Mouse (Mus musculus) heart, embryonic 12.5 days (tissue): ENCODE data around the gene Iqck. TPM values are rescaled to one million over a fixed set of nuclear protein-coding genes. Genes with fewer than 3 reads are reported as not detected.
A peak's percentile ranks its signal among the peaks of the same experiment; 100 is the strongest.

Experiments used
- ATAC-seq: fragments of 200-750 bp; cut with Nextera tagmentation; 2 replicates; pipeline ENCODE4 v1.8.0; 2017; ENCODE audit warnings: moderate TSS enrichment, moderate library complexity; ENCODE audit not compliant: insufficient number of reproducible peaks, low FRiP score
- H3K27ac ChIP-seq: fragments of 300-500 bp; sonication (generic); 2 replicates; pipeline ENCODE4 v1.5.1; 2016; ENCODE audit warnings: mild to moderate bottlenecking, moderate library complexity; ENCODE audit not compliant: poor library complexity, severe bottlenecking
- H3K27me3 ChIP-seq: fragments of 300-500 bp; sonication (generic); replicated peaks from 2 replicates; pipeline ENCODE4 v1.6.1; 2016; ENCODE audit warnings: mild to moderate bottlenecking, moderate library complexity
- H3K36me3 ChIP-seq: fragments of 300-500 bp; sonication (generic); 2 replicates; pipeline ENCODE4 v1.6.1; 2016; ENCODE audit warnings: mild to moderate bottlenecking, moderate library complexity
- H3K4me1 ChIP-seq: fragments of 300-500 bp; sonication (generic); replicated peaks from 2 replicates; pipeline ENCODE4 v1.6.1; 2016; ENCODE audit warnings: mild to moderate bottlenecking
- H3K4me2 ChIP-seq: fragments of 300-500 bp; sonication (generic); 2 replicates; pipeline ENCODE4 v1.6.1; 2016; ENCODE audit warnings: mild to moderate bottlenecking, moderate library complexity
- H3K4me3 ChIP-seq: fragments of 300-500 bp; sonication (generic); 2 replicates; pipeline ENCODE4 v1.5.1; 2016; ENCODE audit warnings: mild to moderate bottlenecking
- H3K9ac ChIP-seq: fragments of 300-500 bp; sonication (generic); 2 replicates; pipeline ENCODE4 v1.6.1; 2016; ENCODE audit warnings: mild to moderate bottlenecking, moderate library complexity
- H3K9me3 ChIP-seq: fragments of 300-500 bp; sonication (generic); replicated peaks from 2 replicates; pipeline ENCODE4 v1.6.1; 2016; ENCODE audit warnings: mild to moderate bottlenecking, moderate library complexity
- whole genome bisulfite sequencing: fragments of 180-500 bp; shearing (Covaris S2); methylation state at CpG from one replicate; pipeline ENCODE4 v1.1.7; 2016; 5-methylcytosine and 5-hydroxymethylcytosine counted together
- polyA plus RNA-seq: library from polyadenylated mRNA; unstranded; fragments of >200 nt; fragmentation: Nextera tagmentation; extraction: Ambion mirVana; gene quantifications from 2 replicates; pipeline ENCODE4 v1.2.1, GENCODE M21; 2016

The Iqck gene
- polyA plus RNA-seq, 1 experiment from 2014 or later: 1.5 TPM

DNA sequence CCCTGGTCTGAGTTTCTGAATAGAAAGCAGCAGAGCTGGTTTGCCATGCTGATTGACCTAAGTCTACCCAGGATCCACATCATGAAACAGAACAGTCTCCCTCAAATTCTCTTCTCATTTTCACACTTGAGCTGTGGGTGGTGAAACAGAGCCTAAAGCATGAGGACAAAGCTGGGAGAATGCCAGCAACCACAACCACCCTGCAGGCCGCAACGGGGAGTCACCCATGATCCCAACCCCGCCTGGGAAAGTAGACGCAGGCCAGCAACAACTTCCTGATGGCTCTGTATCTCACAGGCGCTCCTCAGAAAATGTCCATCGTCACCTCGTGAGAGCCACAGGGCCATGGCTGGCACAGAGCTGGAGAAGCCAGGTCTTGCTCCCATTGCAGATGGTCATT is 4.0 kb upstream of the Iqck start:
- Histone ChIP-seq H3K27ac (no peak overlapping the region), H3K4me2 (no peak overlapping the region), H3K4me1 (peaks cover 53% of the 10 kb centered on the region), H3K27me3 (no peaks in the 10 kb centered on the region), H3K36me3 (peaks cover 69% of the 10 kb centered on the region), H3K9ac (no peak overlapping the region), H3K4me3 (no peak overlapping the region), H3K9me3 (no peaks in the 10 kb centered on the region)
- no peak for ATAC-seq
- 81% methylated on average over 7 of the region's 7 CpGs for WGBS

- Histone ChIP-seq H3K9me3 (no peaks in the 10 kb centered on the region), H3K36me3 (peaks cover 59% of the 10 kb centered on the region), H3K9ac (no peak overlapping the region), H3K4me3 (no peak overlapping the region), H3K27me3 (no peaks in the 10 kb centered on the region), H3K4me2 (no peak overlapping the region), H3K27ac (no peak overlapping the region), H3K4me1 (peaks cover 53% of the 10 kb centered on the region)
- 79% methylated on average over 4 of the region's 4 CpGs for WGBS
- no peak for ATAC-seq
These were observed 2.9 kb upstream of the Iqck start for GRCm38 (mm10) chr7:118852611-118853010.

GRCm38 (mm10) chr7:118854606-118855005 is 946 bp upstream of the Iqck start:
- no peak for ATAC-seq
- Histone ChIP-seq H3K27me3 (no peaks in the 10 kb centered on the region), H3K4me2 (peak overlapping the region; percentile 78), H3K9me3 (no peaks in the 10 kb centered on the region), H3K36me3 (peaks cover 40% of the 10 kb centered on the region), H3K9ac (peak overlapping the region; percentile 76), H3K4me3 (peak overlapping the region; percentile 82), H3K27ac (no peak overlapping the region), H3K4me1 (peaks cover 34% of the 10 kb centered on the region)
- WGBS: 19% methylated on average over 3 of the region's 3 CpGs

DNA sequence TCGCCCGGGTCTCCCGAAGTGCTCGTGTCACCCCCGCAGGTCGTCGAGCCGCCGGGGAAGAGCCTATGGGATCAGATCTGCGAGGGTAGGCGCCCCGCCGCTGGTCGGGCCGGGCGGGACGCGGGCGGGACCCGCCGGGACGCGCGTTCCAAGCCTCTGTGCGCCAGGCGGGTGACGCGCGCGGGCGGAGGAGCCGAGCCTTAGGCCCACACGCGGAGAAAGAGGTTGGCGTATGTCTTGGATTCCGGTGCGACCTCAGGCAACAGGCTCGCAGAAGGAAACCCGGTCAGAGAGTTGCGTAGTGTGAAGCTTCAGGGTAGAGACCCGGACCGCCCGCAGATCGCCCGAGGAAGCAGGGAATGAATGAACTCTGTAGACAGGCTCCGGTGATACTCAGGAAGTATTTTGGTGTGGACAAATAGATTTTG is 339 bp downstream of the Iqck start, which contains the start of gene Knop1:
Gene Knop1, minus strand, starts transcription at position 378 of the 428 bp plus-strand sequence.
- Histone ChIP-seq H3K9ac (peak within 1 kb of the TSS; percentile 76), H3K36me3 (peaks cover 28% of the 10 kb centered on the region), H3K4me3 (peak within 1 kb of the TSS; percentile 82), H3K4me2 (peak within 1 kb of the TSS; percentile 78), H3K9me3 (no peaks in the 10 kb centered on the region), H3K4me1 (peaks cover 21% of the 10 kb centered on the region), H3K27ac (no peak within 1 kb of the TSS; the same call in 1 of the 2 replicates), H3K27me3 (no peaks in the 10 kb centered on the region)
- peak; percentile 81 for ATAC-seq
- WGBS: under 1% methylated on average over 42 of the region's 46 CpGs

DNA sequence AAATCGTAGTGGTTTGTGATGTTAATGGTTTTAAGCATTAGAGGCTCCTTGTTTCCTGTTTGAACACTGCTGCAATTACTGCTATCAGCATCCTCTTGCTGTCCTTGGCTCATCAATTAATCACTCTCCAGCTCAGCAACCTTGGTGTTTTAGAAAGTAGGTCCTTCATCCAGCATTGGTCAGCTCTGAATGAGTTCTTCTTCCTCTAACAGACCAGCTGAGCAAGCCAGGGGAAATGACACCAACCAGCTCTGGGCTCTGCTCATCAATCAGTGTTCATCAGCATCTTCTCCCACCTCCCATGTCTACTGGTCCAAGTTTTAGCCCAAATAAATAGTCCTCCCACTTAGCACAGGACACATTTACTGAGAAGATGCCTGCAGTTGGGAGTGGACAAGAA is 3.1 kb downstream of the Iqck start:
- WGBS: 73% methylated on average over 1 of the region's 1 CpGs
- no peak for ATAC-seq

DNA sequence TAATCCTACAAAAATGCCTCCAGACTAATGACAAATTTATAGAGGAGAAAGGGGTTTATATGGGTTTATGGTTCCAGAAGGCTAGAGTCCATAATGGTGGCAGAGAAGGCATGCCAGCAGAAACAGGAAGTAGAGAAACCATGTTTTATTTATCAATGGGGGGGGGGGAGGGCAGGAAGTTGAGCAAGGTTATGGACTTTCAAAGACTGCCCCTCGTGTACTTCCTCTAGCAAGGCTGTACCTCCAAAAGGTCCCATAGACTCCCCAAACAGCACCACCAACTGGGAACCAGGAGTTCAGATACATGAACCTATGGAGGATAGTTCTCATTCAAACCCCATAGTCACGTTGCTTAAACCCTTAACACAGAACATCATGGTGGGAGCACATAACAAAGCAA is 9.8 kb downstream of the Iqck start:
- no peak overlapping the region for H3K27ac ChIP-seq
- no peaks in the 10 kb centered on the region for H3K36me3 ChIP-seq
- no peak for ATAC-seq
- no peaks in the 10 kb centered on the region for H3K4me1 ChIP-seq
- no peak overlapping the region for H3K4me3 ChIP-seq
- H3K27me3 ChIP-seq: no peaks in the 10 kb centered on the region
- H3K9me3 ChIP-seq: no peaks in the 10 kb centered on the region
- no peak overlapping the region for H3K9ac ChIP-seq
- WGBS: 63% methylated on average over 2 of the region's 2 CpGs
- H3K4me2 ChIP-seq: no peak overlapping the region

More for the DNA sequence above, 3.1 kb downstream of the Iqck start:
- Histone ChIP-seq H3K9ac (no peak overlapping the region), H3K27me3 (no peaks in the 10 kb centered on the region), H3K36me3 (0 out of 2 replicates have a peak, but pooled peaks cover 4% of the 10 kb centered on the region), H3K27ac (no peak overlapping the region), H3K9me3 (no peaks in the 10 kb centered on the region), H3K4me2 (no peak overlapping the region), H3K4me3 (no peak overlapping the region), H3K4me1 (peaks cover 15% of the 10 kb centered on the region)

- ATAC-seq: no peak
- Histone ChIP-seq H3K4me1 (peaks cover 18% of the 10 kb centered on the region), H3K4me3 (no peak overlapping the region), H3K4me2 (no peak overlapping the region), H3K36me3 (no peaks in the 10 kb centered on the region), H3K9me3 (no peaks in the 10 kb centered on the region), H3K9ac (no peak overlapping the region), H3K27me3 (no peaks in the 10 kb centered on the region), H3K27ac (no peak overlapping the region)
- 76% methylated on average over 3 of the region's 3 CpGs for WGBS
These were observed 24.0 kb downstream of the Iqck start for GRCm38 (mm10) chr7:118879466-118880029.

GRCm38 (mm10) chr7:118883957-118884356 is 28.4 kb downstream of the Iqck start:
- no peak overlapping the region for H3K4me2 ChIP-seq
- no peaks in the 10 kb centered on the region for H3K36me3 ChIP-seq
- H3K9ac ChIP-seq: no peak overlapping the region
- no peak overlapping the region for H3K27ac ChIP-seq
- no peak overlapping the region for H3K4me3 ChIP-seq
- ATAC-seq: no peak
- 44% methylated on average over 4 of the region's 4 CpGs for WGBS
- H3K9me3 ChIP-seq: no peaks in the 10 kb centered on the region
- peaks cover 18% of the 10 kb centered on the region for H3K4me1 ChIP-seq
- no peaks in the 10 kb centered on the region for H3K27me3 ChIP-seq

- Histone ChIP-seq H3K4me3 (no peak overlapping the region), H3K27me3 (no peaks in the 10 kb centered on the region), H3K36me3 (no peaks in the 10 kb centered on the region), H3K4me2 (no peak overlapping the region), H3K4me1 (peaks cover 18% of the 10 kb centered on the region), H3K9ac (no peak overlapping the region), H3K27ac (no peak overlapping the region), H3K9me3 (no peaks in the 10 kb centered on the region)
- ATAC-seq: no peak
- 73% methylated on average over 4 of the region's 4 CpGs for WGBS
These were observed 29.4 kb downstream of the Iqck start for GRCm38 (mm10) chr7:118884969-118885368.

- no peak overlapping the region for H3K4me3 ChIP-seq
- H3K4me1 ChIP-seq: peaks cover 21% of the 10 kb centered on the region
- H3K36me3 ChIP-seq: no peaks in the 10 kb centered on the region
- ATAC-seq: no peak
- no peaks in the 10 kb centered on the region for H3K9me3 ChIP-seq
- no peak overlapping the region for H3K27ac ChIP-seq
- H3K4me2 ChIP-seq: no peak overlapping the region
- WGBS: 59% methylated on average over 6 of the region's 6 CpGs
- no peaks in the 10 kb centered on the region for H3K27me3 ChIP-seq
- no peak overlapping the region for H3K9ac ChIP-seq
These were observed 31.9 kb downstream of the Iqck start for GRCm38 (mm10) chr7:118887303-118888055.

DNA sequence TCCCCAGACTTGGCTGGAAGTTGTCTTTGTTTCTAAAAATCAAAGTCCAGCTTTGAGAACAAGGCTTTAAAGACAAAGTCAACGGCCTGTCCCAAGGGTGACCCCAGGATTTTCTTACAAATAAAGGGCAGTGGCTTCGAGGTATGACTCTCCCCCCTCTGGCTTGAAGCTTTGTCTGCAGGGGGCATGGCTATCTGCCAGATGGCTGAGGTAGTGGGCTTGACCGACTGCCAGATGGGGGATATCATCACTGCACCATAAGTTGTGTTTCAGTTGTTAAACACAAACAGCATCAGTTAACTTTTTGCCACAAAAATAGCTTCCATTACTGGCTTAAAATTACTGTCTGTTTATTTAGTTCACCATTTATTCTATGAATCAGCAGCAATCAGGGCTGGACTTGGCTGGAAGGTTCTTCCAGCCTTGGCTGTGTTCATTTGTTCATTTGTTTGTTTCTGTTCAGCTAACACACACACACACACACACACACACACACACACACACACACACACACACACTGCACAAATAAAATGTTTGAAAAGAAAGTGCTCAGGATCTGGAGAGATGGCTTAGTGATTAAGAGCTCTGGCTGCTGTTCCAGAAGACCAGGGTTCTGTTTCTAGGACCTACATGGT is 33.6 kb downstream of the Iqck start:
- 27% methylated on average over 3 of the region's 3 CpGs for WGBS
- H3K4me1 ChIP-seq: 0 out of 2 replicates have a peak, but pooled peaks cover 4% of the 10 kb centered on the region
- H3K9ac ChIP-seq: no peak overlapping the region
- no peak for ATAC-seq
- H3K27me3 ChIP-seq: no peaks in the 10 kb centered on the region
- no peak overlapping the region for H3K27ac ChIP-seq
- no peak overlapping the region for H3K4me3 ChIP-seq
- no peaks in the 10 kb centered on the region for H3K9me3 ChIP-seq
- H3K36me3 ChIP-seq: no peaks in the 10 kb centered on the region
- no peak overlapping the region for H3K4me2 ChIP-seq
